Mouse (Mus musculus): ENCODE data around the gene Foxs1. TPM values are rescaled to one million over a fixed set of nuclear protein-coding genes. Genes with fewer than 3 reads are reported as not detected.

The Foxs1 gene
- under 1 TPM; 0.37 to 0.84 TPM for total RNA-seq (2021)
- long read RNA-seq, experiment 1: 0 reads
- long read RNA-seq, experiment 2, partial matches to known transcripts: 0 of 1 reads
- long read RNA-seq, experiment 2, other reads (novel, unspliced or antisense): 1 of 1 reads

- no peak for TF ChIP-seq CTCF (conservative IDR thresholded peaks at IDR 0.05)
Measured at GRCm38 (mm10) chr2:152933048-152933447, at the start of gene Foxs1. TSS of gene Foxs1 (minus strand) at chr2:152933208.

GRCm38 (mm10) chr2:152976991-152977390 is 44.0 kb upstream of the Foxs1 start:
- TF ChIP-seq CTCF (conservative IDR thresholded peaks at IDR 0.05): no peak
- no peak overlapping the region for H3K27ac ChIP-seq
- no peak for DNase-seq (ENCODE audit: low spot score in 2 of 2)
- H3K4me3 ChIP-seq: no peak overlapping the region

More at GRCm38 (mm10) chr2:152933048-152933447, at the start of gene Foxs1:
- no peak for DNase-seq (ENCODE audit: low spot score in 2 of 2)
- no peak within 1 kb of the TSS for H3K27ac ChIP-seq
- no peak within 1 kb of the TSS; the same call in 1 of the 2 replicates for H3K4me3 ChIP-seq

DNA sequence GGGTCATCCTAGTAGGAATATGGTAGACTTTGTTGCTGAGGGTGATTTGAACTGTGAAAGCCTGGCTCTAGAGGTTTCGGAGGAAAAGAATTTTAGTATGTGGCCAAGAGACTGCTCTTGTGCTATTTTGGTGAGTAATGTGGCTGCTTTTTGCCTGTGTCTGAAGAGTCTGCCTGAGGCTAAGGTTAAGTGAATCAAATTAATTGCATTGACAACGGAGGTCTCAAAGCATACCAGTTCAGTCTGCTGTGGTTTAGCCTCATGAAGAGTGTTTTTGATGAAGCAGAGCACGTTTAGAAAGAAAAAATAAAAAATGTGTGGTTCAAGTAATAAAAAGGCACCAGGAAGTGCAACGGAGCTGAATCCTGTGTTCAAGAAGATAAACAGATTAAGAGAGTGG is 32.5 kb upstream of the Foxs1 start:
- no peak for TF ChIP-seq CTCF (conservative IDR thresholded peaks at IDR 0.05)
- no peak for DNase-seq (ENCODE audit: low spot score in 2 of 2)
- Histone ChIP-seq H3K27ac (no peak overlapping the region), H3K4me3 (no peak overlapping the region)

- H3K4me3 ChIP-seq: peak within 1 kb of the TSS; percentile 66
- DNase-seq (ENCODE audit: low spot score in 2 of 2): peak; percentile 70 to 86
- TF ChIP-seq CTCF (conservative IDR thresholded peaks at IDR 0.05): no peak
- H3K27ac ChIP-seq: 0 out of 2 replicates have a peak within 1 kb of the TSS, but pooled peaks have one; percentile 50
Measured at GRCm38 (mm10) chr2:152962091-152962793, 29.2 kb upstream of the Foxs1 start, which contains the start of gene Ttll9. TSS of gene Ttll9 (plus strand) at chr2:152962485.

GRCm38 (mm10) chr2:152958116-152958515 is 25.1 kb upstream of the Foxs1 start:
- TF ChIP-seq CTCF (conservative IDR thresholded peaks at IDR 0.05): no peak
- no peak for DNase-seq (ENCODE audit: low spot score in 2 of 2)
- Histone ChIP-seq H3K4me3 (no peak overlapping the region), H3K27ac (no peak overlapping the region)

DNA sequence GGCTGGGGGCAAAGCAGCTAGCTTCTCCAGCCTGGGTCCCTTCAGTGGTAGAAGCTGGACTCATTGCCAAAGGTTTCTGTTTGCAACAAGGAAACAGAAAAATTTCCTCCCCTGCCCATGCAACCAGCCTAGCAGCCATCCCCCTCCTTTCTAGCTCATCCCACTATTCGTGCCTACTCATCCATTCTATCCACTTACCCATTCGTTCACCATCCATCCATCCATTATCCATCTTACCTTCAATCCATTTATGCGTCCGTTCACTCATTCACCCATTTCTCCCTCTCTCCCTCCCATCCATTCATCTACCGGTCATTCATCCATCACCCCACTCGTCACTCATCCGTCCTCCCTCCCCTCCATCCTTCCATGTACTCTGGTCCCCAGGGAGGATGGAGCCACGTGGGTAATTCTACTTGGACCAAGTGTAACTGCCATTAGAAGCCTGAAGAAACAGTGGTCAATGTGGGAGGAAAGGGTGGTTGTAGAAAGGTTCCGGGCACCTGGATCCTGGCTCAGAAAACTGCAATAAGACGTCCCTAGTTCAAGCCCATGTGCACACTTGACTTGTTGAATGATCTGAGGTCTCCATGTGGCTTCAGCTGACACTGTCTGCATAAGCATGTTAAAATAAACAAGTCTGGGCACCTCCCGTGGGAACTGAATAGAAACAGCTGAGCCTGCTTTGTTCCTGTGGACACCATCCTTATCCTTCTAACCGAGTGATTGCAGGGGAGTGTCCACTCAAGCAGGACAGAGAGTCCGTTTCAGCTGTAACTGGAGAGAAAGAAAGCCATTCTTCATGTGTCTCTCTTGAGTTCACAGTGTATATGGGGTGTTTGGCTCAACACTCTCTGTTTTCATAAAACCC is 19.1 kb upstream of the Foxs1 start:
- TF ChIP-seq CTCF (conservative IDR thresholded peaks at IDR 0.05): no peak

DNA sequence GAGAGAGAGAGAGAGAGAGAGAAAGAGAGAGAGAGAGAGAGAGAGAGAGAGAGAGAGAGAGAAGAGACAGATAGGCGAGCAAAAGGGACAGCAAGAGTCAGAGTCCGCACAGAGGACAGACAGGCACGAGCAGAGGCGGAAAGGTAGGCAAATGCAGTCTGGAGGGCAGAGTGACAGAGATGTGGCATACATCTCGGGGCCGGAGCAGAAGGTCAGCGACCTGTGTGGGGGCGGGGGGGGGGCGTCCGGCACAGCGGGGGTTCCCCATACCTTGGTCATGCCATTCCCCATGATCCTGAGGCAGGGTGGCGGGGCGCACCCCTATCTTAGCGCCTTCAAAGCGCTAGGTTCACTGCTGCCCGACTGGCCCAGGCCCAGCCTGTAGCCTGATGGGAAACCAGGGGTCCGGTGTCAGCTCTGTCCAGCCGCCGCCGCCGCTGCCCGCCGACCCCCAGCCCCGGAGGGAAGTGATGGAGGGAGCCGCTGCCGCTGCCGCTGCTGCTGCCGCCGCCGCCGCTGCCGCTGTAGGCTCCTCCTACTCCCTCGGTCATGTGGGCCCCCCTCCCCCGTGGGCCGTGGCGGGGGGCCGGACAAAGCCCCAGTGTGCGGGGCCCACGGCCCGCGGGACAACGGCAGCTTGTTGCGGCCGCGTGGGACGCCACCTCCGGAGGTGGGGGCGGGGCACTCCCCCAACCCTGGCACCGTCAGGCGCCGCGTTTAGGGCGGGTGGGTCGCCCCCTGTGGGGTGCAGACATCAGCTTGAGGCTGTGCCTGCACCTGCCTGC is 18.2 kb upstream of the Foxs1 start, which contains the start of gene Dusp15:
Gene Dusp15, minus strand, starts transcription at position 634 of the 785 bp plus-strand sequence.
- peak; percentile 57 for TF ChIP-seq CTCF (conservative IDR thresholded peaks at IDR 0.05)
- DNase-seq (ENCODE audit: low spot score in 2 of 2): peak; percentile 43 to 56
- H3K4me3 ChIP-seq: peak within 1 kb of the TSS; percentile 80
- H3K27ac ChIP-seq: peak within 1 kb of the TSS; percentile 92

More for the DNA sequence above, 19.1 kb upstream of the Foxs1 start:
- Histone ChIP-seq H3K27ac (peak overlapping the region; percentile 92), H3K4me3 (peak overlapping the region; percentile 80)
- no peak for DNase-seq (ENCODE audit: low spot score in 2 of 2)

- Histone ChIP-seq H3K4me3 (peak overlapping the region; percentile 80), H3K27ac (no peak overlapping the region)
- DNase-seq (ENCODE audit: low spot score in 2 of 2): no peak
- TF ChIP-seq CTCF (conservative IDR thresholded peaks at IDR 0.05): no peak
Measured at GRCm38 (mm10) chr2:152950358-152951064, 17.5 kb upstream of the Foxs1 start.

- Histone ChIP-seq H3K27ac (no peak overlapping the region), H3K4me3 (no peak overlapping the region)
- TF ChIP-seq CTCF (conservative IDR thresholded peaks at IDR 0.05): no peak
- DNase-seq (ENCODE audit: low spot score in 2 of 2): no peak
Measured at GRCm38 (mm10) chr2:152948438-152949020, 15.5 kb upstream of the Foxs1 start.

DNA sequence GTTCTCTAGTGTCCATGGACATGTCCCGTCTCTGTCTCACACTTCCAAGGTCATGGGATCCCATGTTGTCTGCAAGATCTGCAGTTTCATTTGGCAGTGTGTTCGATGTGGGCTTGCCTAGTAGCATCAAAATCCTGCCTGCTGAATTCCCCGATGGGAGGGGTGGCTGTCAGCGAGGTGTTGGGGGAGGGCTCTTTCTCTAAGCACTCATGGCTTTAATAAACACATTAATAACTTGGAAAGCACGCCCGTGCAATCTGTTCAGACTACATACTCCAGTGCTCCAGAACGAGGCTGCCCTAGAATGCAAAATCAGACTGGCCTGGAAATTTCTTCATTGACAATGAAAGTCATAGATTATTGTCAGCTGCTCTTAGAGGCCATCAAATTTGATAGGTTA is 14.1 kb upstream of the Foxs1 start:
- Histone ChIP-seq H3K27ac (no peak overlapping the region), H3K4me3 (no peak overlapping the region)
- no peak for TF ChIP-seq CTCF (conservative IDR thresholded peaks at IDR 0.05)
- DNase-seq (ENCODE audit: low spot score in 2 of 2): peak; percentile 60 to 81

- Histone ChIP-seq H3K27ac (no peak overlapping the region), H3K4me3 (no peak overlapping the region)
- no peak for TF ChIP-seq CTCF (conservative IDR thresholded peaks at IDR 0.05)
Measured at GRCm38 (mm10) chr2:152944013-152944412, 11.0 kb upstream of the Foxs1 start.

More at GRCm38 (mm10) chr2:152944013-152944412, 11.0 kb upstream of the Foxs1 start:
- no peak for DNase-seq (ENCODE audit: low spot score in 2 of 2)

Data from layer of hippocampus, adult 2 months (tissue).